13 mouse cellular contexts compared by ENCODE assay signal in the genomic region with DNA sequence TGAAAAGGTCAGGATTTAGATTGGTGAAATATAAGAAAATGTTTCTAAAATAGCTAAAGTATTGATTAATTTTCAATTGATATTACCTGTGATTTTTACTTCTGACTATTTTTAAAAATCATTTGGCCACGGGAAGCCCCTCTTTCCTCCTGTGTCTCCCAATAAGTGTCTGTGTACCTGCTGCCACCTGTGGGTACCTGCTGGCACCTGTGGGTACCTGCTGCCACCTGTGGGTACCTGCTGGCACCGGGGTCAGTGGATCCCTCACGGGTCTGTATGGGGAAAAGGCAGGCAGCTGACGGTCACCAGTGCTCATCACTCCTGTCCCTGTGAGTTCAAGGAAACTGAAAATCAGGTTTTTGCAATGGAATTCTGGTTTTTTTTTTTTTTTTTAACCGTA.
DNase-seq lines count a peak whose midpoint lies in the region.
"Had no signal": no experiment of that assay in that cellular context is flagged by ENCODE, and none has a peak within 500 bp of the region (broad histone marks: within the 10 kb centered on the region; RNA-seq: fewer than 3 reads in every experiment).

No protein-coding gene starts in this region.

- intact Hi-C loops in heart, postnatal 36 days (cut with DNase I), result no loop called here

- DNase-seq in heart, adult 11 months, result peak; percentile 74
- no peak for DNase-seq in heart, postnatal 36 days
- DNase-seq in kidney, postnatal 10 days, result peak; percentile 47
- DNase-seq in kidney, adult 11 months, result no peak
- DNase-seq in cerebellum, postnatal 36 days, result peak; percentile 60 to 62
- no peak for DNase-seq in left cerebral cortex, adult 11 months (ENCODE audit: low spot score)
- no peak for DNase-seq in layer of hippocampus, postnatal 10 days (ENCODE audit: low spot score in 2 of 2)
- DNase-seq: B cell, adult 2 months; gastrocnemius, postnatal 14 days; heart, adult 18-20 months; heart, postnatal 10 days; lung, adult 18-20 months; lung, postnatal 10 days had no signal

Comparison
In these comparisons a context has a peak if more than half of its experiments do, and no peak if none do; other contexts are left out.
1. DNase-seq: peak in heart, adult 11 months (single experiment), kidney, postnatal 10 days (single experiment) and cerebellum, postnatal 36 days (2 of 2); none in heart, postnatal 36 days (0 of 2), kidney, adult 11 months (single experiment), left cerebral cortex, adult 11 months (single experiment) and layer of hippocampus, postnatal 10 days (0 of 2).